Mouse (Mus musculus): ENCODE results near the gene Spata31d1b. TPM values are rescaled to one million over a fixed set of nuclear protein-coding genes. Genes with fewer than 3 reads are reported as not detected.
A peak's percentile ranks its signal among the peaks of the same experiment; 100 is the strongest.
"Not testable (repeated sequence)": the region's sequence is repeated elsewhere in the genome, so short reads cannot be mapped to it uniquely, and the experiment has no call there.

The Spata31d1b gene
- not detected for total RNA-seq (2021)

DNA sequence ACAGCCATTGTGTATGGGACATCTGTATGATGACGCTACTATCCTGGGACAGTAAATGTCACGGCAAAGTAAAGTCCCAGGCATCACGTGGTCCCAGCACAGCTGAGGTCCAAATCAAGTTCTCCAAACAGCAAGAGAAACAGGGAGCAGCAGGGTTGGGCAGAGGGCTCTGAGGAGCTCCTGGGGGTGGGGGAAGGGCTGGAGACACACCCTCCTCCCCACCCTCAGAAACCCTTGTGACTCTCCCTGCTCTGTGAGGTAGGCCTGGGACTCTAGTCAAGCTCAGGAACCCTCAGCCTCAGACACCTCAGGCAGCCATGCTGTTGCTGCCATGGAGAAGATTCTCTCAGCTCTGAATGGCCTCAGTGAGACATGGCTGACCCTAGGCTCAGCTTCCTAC lies at the start of gene Spata31d1b:
TSS of gene Spata31d1b (plus strand) at position 301 of the 400 bp plus-strand sequence.
- DNase-seq (ENCODE audit: low spot score); intact Hi-C loops (cut with DNase I): not testable (repeated sequence)

- intact Hi-C loops (cut with DNase I), result no loop called here
- DNase-seq (ENCODE audit: low spot score), result no peak
Observed at GRCm38 (mm10) chr13:59663939-59664712, 48.0 kb upstream of the Spata31d1b start.

- intact Hi-C loops (cut with DNase I), result no loop called here
- no peak for DNase-seq (ENCODE audit: low spot score)
Observed at GRCm38 (mm10) chr13:59667763-59668162, 44.3 kb upstream of the Spata31d1b start.

DNA sequence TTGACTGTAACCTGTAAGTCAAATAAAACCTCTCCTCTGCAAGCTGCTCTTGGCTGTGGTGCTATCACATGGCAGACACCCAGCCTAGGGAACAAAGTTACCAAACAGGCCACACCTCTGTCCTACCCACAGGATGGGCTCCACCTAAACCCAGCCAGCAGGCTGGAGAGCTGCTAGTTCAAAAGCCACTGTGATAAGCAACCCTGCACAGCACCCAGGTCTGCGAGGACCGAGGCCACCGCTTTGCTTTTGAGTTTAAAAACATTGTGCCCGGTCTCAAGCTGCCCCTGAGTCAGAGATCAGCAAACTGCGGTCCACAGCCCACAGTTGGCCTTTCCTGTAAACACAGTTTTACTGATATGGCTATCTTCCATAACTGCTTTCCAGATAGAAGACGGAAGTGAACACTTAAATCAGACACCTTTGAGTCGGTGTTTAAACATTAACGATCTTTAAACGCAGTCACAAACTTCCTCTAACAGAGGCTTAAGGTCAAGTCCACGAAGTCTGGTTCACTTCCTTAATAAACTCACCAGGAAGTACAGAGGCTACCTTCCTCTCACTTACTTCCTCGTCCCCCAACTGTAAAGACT lies 43.5 kb upstream of the Spata31d1b start:
- peak; percentile 44 for DNase-seq (ENCODE audit: low spot score)
- intact Hi-C loops (cut with DNase I), result no loop called here

DNA sequence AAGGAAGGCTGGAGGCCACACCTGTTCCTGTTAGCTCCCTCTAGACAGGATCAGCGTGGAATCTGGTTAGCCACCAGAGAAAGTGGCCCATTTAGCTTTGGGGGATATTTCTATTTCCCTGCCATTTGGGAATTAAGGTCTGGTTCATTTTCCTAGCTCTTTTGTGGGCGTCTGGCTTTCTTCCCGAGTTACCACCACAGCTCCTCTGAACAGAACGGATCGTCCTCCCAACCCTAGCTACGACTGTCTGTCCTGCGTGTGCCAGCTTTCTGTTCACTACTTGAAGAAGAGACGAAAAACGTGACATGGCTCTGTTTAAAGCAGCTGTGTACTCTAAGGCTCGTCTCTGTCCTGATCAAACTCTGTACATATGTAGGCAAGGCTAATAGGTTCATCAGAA lies 42.1 kb upstream of the Spata31d1b start:
- intact Hi-C loops (cut with DNase I), result no loop called here
- DNase-seq (ENCODE audit: low spot score), result no peak

DNA sequence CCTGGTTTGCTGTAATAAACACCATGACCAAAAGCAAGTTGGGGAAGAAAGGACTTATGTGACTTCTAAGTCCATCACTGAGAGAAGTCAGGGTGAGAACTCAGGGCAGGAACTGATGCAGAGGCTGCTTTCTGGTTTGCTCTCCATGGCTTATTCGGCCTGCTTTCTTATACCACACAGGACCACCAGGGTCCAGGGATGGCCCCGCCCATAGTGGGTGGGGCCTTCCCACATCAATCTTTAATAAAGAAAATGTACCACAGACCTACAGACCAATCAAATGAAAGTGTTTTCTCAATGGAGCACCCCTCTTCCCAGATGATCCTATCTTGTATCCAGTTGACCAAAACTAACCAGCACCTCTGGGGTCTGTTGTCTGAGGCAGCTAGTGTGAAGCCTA lies 40.6 kb upstream of the Spata31d1b start:
- intact Hi-C loops (cut with DNase I), result no loop called here
- DNase-seq (ENCODE audit: low spot score), result no peak

DNA sequence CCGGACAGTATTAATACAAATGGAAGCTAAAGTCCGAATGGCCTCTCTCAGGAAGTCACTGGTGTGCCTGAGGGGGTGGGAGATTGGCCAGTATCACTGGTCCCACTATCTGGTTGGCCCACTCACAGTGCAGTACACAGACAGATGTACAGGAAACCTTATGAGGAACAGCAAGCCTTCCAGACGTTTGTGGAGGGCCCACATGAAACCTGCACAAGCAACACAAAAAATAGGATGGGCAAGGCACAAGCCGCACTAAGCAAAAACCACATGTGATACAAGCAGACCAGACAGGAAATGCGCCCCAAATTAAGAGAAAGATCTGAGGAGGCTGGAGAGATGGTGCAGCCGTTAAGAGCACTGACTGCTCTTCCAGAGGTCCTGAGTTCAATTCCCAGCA lies 39.8 kb upstream of the Spata31d1b start:
- DNase-seq (ENCODE audit: low spot score), result no peak
- intact Hi-C loops (cut with DNase I), result no loop called here

GRCm38 (mm10) chr13:59673597-59673996 lies 38.5 kb upstream of the Spata31d1b start:
- no peak for DNase-seq (ENCODE audit: low spot score)
- intact Hi-C loops (cut with DNase I), result no loop called here

DNA sequence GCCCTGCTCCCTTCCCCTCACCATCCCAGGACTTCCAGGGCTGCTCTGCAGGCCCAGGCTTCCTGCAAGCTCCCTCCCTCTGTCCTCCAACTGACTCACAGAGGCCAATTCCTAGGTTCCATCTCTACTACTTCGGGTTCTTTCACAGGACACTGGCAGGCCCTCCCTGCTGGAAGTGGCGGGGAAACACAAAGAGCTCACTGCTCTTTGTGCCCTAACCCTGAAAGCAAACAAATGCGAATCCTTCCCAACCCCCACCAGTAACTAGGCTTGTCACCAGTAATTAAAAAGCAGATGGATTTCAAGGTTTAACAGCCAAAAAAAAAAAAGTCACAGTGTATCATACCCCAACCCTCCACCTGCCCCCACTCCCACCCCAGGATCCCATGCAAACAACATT lies 37.9 kb upstream of the Spata31d1b start:
- no peak for DNase-seq (ENCODE audit: low spot score)
- intact Hi-C loops (cut with DNase I), result no loop called here

GRCm38 (mm10) chr13:59674761-59675150 lies 37.3 kb upstream of the Spata31d1b start:
- DNase-seq (ENCODE audit: low spot score), result no peak
- intact Hi-C loops (cut with DNase I), result no loop called here

- peak; percentile 37 for DNase-seq (ENCODE audit: low spot score)
- intact Hi-C loops (cut with DNase I), result no loop called here
Observed at GRCm38 (mm10) chr13:59675151-59676011, 36.7 kb upstream of the Spata31d1b start, which contains the start of gene Golm1. Golm1 (minus strand) TSS chr13:59675811.

DNA sequence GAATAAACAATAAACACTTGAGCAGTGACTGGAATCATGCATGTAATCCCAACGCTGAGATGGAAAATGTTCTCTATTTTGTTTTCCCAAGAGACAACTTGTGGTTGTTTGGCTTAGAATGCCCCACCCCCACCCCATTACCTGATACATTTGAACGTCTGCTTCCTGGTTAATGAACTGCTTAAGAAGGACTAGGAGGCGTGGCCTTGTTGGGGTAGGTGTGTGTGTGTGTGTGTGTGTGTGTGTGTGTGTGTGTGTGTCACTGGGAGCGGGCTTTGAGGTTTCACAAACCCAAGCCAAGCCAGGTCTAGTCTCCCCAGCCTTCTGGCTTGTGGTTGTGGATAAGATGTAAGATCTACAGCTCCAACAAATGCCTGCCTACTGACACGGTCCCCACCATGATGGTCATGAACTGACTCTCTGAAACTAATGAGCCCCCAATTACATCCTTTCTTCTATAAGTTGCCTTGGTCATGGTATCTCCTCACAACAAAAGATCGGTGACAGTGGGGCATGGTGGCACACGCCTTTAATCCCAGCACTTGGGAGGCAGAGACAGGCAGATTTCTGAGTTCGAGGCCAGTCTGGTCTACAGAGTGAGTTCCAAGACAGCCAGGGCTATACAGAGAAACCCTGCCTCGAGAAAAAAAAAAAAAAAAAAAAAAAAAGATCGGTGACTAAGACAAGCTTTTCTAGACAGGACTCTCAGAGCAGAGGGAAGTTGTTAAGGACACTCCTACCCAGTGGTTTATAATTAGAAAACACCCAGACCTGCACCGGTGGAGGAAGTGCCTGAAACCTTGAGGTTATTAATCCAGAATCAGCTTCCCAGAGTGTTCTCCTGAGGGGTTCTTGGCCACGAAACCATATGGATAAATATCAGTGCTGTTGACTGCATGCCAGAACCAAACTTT lies 35.5 kb upstream of the Spata31d1b start:
- intact Hi-C loops (cut with DNase I), result no loop called here
- DNase-seq (ENCODE audit: low spot score), result no peak

- no peak for DNase-seq (ENCODE audit: low spot score)
- intact Hi-C loops (cut with DNase I), result no loop called here
Observed at GRCm38 (mm10) chr13:59679306-59679705, 32.8 kb upstream of the Spata31d1b start.

- intact Hi-C loops (cut with DNase I), result no loop called here
- DNase-seq (ENCODE audit: low spot score), result no peak
Observed at GRCm38 (mm10) chr13:59679908-59680307, 32.2 kb upstream of the Spata31d1b start.

- intact Hi-C loops (cut with DNase I), result no loop called here
- no peak for DNase-seq (ENCODE audit: low spot score)
Observed at GRCm38 (mm10) chr13:59682629-59683028, 29.5 kb upstream of the Spata31d1b start.

DNA sequence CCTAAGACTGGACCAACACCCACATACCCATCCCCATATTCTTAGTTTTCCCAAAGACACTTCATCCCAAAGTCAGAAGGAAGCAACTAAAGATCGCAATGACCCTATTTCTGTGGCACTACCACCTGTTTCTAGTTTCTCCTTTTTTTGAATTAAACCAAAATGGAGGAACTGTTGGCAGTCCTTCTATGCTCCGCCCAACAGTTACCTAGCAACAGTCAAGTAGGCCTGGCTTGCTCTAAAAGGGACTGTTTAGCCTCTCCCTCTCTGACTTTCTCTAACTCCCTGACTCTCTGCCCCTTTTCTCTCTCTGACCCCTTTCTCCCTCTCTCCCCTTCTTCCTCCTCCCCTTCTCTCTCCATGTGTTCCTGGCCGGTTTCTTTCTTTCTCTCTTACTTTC lies 26.8 kb upstream of the Spata31d1b start:
- DNase-seq (ENCODE audit: low spot score), result no peak
- intact Hi-C loops (cut with DNase I), result loop anchor here (5.0 kb wide), 1 partner anchor 33 kb away; no protein-coding TSS in a partner anchor

DNA sequence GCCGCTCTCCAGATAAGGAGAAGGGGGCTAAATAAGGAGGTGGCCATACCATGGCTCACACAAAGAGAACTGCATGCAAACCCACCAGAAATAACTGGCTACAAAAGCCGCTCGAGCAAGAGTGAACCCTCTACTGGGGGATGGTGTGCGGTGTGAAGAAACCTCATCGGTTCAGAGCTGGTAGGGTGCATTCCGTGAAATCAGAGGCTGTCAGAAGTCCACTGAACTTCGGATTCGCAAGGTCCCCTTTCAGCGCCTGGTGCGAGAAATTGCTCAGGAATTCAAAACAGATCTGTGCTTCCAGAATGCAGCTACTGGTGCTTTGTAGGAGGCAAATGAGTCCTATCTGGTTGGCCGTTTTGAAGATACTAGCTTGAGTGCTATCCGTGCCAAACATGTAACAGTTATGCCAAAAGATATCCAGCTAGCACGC lies 23.7 kb upstream of the Spata31d1b start:
- DNase-seq (ENCODE audit: low spot score), result no peak
- intact Hi-C loops (cut with DNase I), result loop anchor here (5.0 kb wide), 1 partner anchor 36 kb away; no protein-coding TSS in a partner anchor

GRCm38 (mm10) chr13:59689313-59689712 lies 22.8 kb upstream of the Spata31d1b start:
- no peak for DNase-seq (ENCODE audit: low spot score)
- intact Hi-C loops (cut with DNase I), result loop anchor here (5.0 kb wide), 1 partner anchor 37 kb away; no protein-coding TSS in a partner anchor

- DNase-seq (ENCODE audit: low spot score), result no peak
- intact Hi-C loops (cut with DNase I), result loop anchor here (5.0 kb wide), 2 partner anchors 37 to 38 kb away; no protein-coding TSS in a partner anchor
Observed at GRCm38 (mm10) chr13:59689843-59690242, 22.2 kb upstream of the Spata31d1b start.

Data from heart, postnatal 25 days (tissue).